Mouse (Mus musculus) activated CD4-positive, CD25-positive, alpha-beta regulatory T cell, adult 9 weeks (primary cell): ENCODE measurements around the gene Vmn1r120. TPM values are rescaled to one million over a fixed set of nuclear protein-coding genes. Genes with fewer than 3 reads are reported as not detected.

Experiments used
- polyA plus RNA-seq: library from polyadenylated mRNA; unstranded; fragments of 100-300 nt; shearing (Covaris generic); gene quantifications from one replicate; pipeline ENCODE4 v1.2.1, GENCODE M21; 2017

The Vmn1r120 gene
- not detected for polyA plus RNA-seq

GRCm38 (mm10) chr7:21053684-21054083 lies at the start of gene Vmn1r120:
Gene Vmn1r120, minus strand, starts transcription at chr7:21053784.

GRCm38 (mm10) chr7:21098413-21098812 lies 44.8 kb upstream of the Vmn1r120 start, which contains the start of gene Vmn1r121:
Gene Vmn1r121, minus strand, starts transcription at chr7:21098513.

GRCm38 (mm10) chr7:21012355-21012754 lies 41.2 kb downstream of the Vmn1r120 start, which contains the start of gene Vmn1r119:
Gene Vmn1r119, minus strand, starts transcription at chr7:21012455.

Other genes with a start within 250 kb of the Vmn1r120 start
- gene Vmn1r114, start 241.6 kb downstream of the Vmn1r120 start, polyA plus RNA-seq: not detected
- not detected for gene Vmn1r115, start 208.8 kb downstream of the Vmn1r120 start, polyA plus RNA-seq
- not detected for gene Vmn1r116, start 181.5 kb downstream of the Vmn1r120 start, polyA plus RNA-seq
- gene Vmn1r117, start 169.7 kb downstream of the Vmn1r120 start, polyA plus RNA-seq: not detected
- gene Vmn1r118, start 141.4 kb downstream of the Vmn1r120 start, polyA plus RNA-seq: not detected
- not detected for gene Vmn1r119, start 41.3 kb downstream of the Vmn1r120 start, polyA plus RNA-seq
- not detected for gene Vmn1r121, start 44.7 kb upstream of the Vmn1r120 start, polyA plus RNA-seq
- gene Vmn1r122, start 80.3 kb upstream of the Vmn1r120 start, polyA plus RNA-seq: not detected
- gene Vmn1r123, start 108.4 kb upstream of the Vmn1r120 start, polyA plus RNA-seq: not detected
- not detected for gene Gm5157, start 136.6 kb upstream of the Vmn1r120 start, polyA plus RNA-seq
- not detected for gene Vmn1r124, start 206.8 kb upstream of the Vmn1r120 start, polyA plus RNA-seq
- not detected for gene Vmn1r125, start 218.4 kb upstream of the Vmn1r120 start, polyA plus RNA-seq
- not detected for gene Vmn1r126, start 247.7 kb upstream of the Vmn1r120 start, polyA plus RNA-seq